Mouse (Mus musculus): Measurements from ENCODE around the gene Auh.

GRCm38 (mm10) chr13:52945769-52946168 is 16.3 kb upstream of the Auh start:
- TF ChIP-seq CTCF (IDR thresholded peaks at IDR 0.05; ENCODE audit: low read depth) (no peak), EP300 (IDR thresholded peaks at IDR 0.05; ENCODE audit: low read depth) (no peak)

Measured in heart, postnatal 0 days (tissue).